Mouse (Mus musculus) right cerebral cortex, adult 2 months (tissue): ENCODE data around the gene Osbpl8.
A peak's percentile ranks its signal among the peaks of the same experiment; 100 is the strongest.
"Not testable (repeated sequence)": the region's sequence is repeated elsewhere in the genome, so short reads cannot be mapped to it uniquely, and the experiment has no call there.

ENCODE experiments used
- DNase-seq, 2 experiments: peaks; one replicate each; pipeline ENCODE4 v3.0.0; 2021 to 2022; ENCODE audit warnings: low spot score in 2 of 2

Gene Osbpl8

DNA sequence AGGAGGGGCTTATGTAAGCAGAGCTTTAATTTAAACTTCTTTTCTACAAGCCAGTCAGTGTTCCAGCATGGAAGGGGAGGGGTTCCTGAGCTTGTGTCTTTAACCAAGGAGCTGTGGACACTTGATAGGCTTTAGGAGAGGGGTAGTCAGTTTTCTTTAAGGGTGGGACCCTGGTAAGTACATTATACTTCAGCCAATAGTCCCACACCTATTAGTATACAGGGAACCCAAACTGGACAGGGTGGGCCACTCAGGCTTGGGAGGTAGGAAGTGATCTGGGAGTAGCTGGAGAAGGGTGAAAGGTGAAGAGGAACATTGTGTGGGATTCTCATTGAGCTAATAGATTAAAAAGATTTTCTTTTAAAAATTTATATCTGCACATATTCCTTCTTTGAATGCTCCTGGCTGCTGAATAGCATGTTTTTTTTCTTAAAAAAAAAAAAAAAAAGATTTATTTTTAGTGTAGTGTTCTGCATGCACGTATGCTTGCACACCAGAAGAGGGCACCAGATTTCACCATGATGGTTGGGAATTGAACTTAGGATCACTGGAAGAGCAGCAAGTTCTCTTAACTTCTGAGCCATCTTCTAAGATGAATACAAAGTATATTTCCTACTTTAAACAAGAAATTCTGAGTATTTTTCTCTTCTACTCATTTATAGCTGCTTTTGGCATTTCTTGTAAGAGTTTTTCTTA lies 21.2 kb downstream of the Osbpl8 start:
- DNase-seq = no peak

DNA sequence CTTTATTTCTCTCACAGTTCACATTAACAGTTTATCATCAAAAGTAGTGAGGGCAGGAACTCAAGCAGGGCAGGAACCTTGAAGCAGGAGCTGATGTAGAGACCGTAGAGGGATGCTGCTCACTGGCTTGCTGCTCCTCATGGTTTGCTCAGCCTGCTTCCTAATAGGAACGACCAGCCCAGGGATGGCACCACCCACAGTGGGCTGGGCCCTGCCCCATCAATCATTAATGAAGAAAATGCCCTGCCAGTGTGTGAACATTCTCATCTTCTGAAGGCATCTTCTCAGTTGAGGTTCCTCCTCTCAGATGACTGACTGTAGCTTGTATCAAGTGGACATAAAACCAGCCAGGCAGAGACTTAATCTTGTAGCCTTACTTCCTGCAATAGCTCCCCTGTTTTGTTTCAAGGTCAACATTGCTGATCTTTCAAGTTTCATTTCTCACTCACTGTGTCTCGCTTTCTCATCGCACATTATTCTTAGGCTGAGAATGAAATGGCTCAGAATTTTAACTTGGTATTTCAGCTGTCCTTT lies 24.5 kb downstream of the Osbpl8 start:
- no peak for DNase-seq

DNA sequence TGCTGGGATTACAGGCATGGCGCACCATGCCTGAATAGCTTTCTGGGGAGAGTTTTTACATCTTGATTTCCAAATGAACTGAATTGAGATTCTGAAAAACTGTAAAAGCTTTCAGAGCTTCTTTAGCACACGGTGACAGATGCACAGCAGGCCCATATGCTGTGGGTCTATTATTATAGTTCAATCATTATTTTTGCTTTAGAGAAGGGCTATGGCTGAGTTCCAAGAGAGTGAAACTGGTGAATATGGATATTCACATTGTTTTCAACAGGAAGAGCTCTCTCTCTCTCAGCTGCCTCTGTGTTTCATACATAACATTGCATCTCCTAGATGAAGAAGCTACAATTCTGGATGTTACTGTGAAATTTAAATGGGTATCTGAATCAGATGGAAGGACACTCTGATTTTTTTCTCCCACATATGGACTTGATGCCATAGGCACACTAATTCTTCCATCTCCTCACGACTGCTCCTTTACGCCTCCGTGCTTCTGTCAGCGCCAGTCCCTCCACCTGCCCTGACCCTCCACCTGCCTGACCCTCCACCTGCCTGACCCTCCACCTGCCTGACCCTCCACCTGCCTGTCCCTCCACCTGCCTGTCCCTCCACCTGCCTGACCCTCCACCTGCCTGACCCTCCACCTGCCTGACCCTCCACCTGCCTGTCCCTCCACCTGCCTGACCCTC lies 25.7 kb downstream of the Osbpl8 start:
- peak; percentile 34 to 38 for DNase-seq

DNA sequence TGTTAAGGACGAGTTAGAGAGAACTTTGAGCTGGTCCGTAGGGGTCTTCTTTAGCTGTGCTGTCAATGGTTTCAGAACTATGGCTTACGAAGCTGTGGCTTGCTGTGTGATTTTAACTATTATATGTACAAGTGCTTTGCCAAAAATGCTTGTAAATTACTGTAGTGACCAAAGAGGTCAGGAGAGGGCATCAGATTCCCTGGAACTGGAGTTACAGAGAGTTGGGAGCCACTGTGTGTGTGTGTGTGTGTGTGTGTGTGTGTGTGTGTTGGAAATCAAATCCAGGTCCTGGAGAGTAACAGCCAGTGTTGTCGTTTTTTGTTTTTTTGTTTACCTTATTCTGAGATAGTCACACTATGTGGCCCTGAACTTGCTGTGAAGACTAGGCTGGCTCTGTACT lies 29.0 kb downstream of the Osbpl8 start:
- DNase-seq = no peak

DNA sequence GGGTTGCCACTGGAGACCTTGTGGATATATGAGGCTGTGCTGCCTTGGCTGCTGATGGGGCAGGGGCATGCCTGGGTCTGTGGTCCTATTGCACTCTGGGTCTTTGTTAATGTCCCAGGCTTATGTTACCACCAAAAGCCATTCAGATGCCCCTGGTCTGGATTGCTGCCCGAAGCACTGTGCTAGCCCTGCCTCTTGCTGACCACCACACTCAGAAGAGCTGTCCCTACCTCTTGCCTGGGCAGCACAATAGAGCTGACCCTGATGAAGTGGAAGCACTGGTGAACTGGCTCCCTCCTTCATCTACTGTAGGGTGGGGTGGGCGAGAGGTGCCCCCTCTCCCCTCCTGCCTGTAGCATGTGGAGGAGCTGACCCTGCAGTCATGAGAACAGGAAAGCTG lies 31.6 kb downstream of the Osbpl8 start:
- no peak for DNase-seq

DNA sequence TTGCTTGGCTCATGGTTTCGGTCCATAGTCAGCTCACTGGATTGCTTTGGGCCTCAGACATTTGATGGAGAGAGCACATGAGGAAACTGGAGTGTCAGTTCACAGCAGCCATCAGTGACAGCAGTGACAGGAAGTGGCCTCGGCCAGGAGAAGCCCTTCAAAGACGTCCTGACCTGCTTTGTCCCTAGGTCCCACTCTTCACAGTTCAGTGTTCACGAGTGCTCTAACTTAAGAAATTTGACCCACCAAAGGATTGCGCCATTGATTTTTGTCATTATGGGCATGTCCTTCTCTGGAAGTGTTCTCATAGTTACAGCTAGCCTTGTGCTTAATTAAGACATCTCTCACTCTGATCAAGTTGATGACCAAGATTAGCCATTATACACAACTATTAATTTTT lies 34.2 kb downstream of the Osbpl8 start:
- not testable (repeated sequence) for DNase-seq

DNA sequence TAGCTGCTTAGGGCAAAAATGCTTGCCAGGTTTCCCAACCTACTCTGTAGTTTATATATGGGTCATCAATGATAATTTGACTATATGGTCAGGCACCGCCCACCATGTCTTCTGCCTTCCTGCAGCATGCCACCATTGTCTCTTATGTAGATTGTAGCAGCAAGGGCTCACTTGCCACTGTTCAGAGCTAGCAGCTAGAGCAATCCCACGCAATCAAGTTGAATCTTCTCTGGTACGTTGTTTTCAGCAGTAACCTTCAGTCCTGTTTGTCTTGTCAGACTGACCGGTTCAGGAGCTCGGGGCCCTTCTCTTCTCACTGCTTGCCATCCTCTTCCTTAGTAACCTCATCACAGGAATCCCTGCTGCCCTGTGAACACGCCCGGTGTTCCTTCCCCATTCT lies 36.6 kb downstream of the Osbpl8 start:
- no peak for DNase-seq

DNA sequence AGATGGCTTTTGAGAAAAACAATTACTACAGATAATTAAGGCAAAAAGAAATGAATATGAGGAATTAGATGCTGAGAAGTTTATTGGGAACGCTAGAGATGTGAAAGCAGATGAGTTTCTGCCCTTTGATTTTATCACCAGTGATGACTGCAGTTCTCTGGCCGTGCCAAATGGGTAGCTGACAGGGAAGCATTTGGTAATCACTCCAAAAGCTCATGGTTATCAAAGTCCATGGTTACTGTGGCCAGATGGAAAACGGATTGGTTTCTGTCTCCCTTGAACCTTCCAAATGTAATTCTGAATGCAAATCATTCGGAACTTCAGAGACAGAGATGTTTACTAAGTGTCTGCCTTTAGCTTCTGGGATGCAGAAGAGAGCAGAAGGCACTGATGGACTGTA lies 37.1 kb downstream of the Osbpl8 start:
- DNase-seq = no peak

DNA sequence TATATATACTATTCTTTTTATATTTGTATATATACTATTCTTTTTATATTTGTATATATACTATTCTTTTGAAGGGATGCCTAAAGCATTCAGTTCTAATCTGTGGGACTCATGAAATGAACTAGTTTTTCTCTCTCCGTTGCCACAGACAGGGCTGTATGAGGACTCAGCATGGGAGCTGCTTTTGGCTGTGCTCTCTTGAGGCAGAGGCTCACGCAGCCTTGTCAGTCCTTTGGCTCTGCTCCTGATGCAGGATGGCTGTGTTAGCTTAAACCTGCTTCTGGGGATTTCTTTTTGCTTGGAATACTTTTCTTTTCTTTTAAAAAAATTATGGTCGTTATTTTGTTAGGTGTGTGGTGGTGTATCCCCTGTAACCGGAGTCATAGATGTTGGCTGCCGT lies 39.5 kb downstream of the Osbpl8 start:
- DNase-seq = no peak

DNA sequence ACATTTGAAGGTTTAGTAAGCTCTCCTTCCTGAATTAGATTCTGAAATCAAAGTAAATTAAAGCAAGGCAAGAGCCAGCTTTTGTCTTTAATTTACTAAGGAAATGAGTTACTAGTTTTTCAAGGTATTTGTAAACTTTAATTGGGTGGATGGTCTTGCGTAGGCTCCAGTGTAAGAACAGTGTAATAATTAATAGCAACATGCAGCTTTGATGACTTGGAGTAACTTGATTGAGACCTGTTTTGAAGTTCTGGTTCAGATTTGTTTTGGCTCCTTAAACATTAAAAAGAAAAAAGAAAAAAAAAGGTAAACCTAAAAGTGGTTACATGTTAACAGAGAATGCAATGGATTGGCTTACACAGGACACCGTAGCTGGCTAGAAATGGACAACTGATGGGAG lies 40.9 kb downstream of the Osbpl8 start:
- DNase-seq = no peak

DNA sequence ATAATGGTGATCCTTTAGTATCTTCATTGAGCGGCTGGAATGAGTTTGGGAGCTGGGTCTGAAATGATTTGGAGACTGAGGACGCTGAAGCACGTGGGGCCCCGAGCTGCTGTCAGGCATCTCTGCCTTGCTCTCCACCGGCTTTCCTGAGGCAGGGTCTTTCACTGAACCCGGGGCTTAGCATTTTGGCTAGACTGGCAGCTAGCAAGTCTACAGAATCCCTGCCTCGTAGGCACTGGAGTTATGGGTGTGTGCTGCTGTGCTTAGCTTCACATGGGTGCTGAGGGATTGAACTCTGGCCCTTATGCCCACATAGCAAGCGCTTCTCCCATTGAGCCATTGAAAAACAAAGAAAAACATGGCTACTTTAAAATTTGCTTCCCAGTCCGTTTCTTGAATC lies 42.8 kb downstream of the Osbpl8 start:
- no peak for DNase-seq

DNA sequence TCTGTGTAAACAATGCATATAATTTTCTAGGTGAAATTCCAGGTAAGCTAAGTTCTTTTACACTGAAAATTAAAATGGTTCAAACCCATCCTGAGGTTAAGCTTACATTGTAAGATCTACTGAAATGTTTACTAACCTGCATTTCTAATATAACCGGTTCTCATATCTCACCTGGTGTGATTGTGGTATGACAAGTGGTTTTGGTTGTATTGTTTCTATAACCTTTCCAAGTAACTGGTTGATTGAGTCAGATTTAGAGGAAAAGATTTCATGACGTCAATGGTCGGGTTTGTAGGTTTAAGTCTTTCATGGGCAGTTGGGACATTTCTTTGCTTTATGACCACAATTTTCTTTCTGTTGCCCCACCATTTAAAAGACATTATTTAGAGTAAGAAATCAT lies 49.5 kb downstream of the Osbpl8 start:
- DNase-seq = no peak

DNA sequence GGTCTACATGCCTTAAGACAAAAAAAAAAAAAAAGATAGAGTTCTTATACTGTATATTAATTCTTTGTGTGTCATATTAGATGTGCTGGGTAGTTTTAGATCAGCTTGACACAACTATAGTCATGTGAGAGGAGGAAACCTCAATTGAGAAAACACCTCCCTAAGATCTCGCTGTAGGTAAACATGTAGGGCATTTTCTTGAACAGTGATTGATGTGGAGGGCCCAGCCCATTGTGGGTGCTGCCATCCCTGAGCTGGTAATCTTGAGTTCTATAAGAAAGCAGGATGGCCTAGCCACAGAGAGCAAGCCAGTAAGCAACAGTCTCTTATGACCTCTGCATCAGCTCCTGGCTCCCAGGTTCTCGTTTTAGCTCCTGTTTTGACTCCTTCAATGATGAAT lies 50.1 kb downstream of the Osbpl8 start:
- DNase-seq = no peak

DNA sequence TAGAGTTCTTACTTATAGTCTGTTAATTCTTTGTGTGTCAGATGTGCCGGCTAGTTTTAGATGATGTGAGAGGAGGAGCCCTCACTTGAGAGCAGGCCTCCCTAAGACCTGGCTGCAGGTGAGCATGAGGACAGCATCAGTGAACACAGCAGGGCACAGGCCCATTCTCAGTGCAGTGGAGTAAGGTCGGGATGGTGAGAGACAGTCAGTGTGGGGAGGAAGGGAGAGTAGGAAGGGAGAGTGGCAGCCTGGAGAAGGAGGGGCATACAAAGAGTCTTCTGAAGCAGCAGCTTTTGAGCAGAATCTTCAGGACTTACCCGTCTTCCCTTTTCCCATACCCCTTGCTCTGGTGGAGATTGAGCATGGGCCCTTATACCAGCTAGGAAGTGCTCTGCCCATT lies 51.0 kb downstream of the Osbpl8 start:
- no peak for DNase-seq

DNA sequence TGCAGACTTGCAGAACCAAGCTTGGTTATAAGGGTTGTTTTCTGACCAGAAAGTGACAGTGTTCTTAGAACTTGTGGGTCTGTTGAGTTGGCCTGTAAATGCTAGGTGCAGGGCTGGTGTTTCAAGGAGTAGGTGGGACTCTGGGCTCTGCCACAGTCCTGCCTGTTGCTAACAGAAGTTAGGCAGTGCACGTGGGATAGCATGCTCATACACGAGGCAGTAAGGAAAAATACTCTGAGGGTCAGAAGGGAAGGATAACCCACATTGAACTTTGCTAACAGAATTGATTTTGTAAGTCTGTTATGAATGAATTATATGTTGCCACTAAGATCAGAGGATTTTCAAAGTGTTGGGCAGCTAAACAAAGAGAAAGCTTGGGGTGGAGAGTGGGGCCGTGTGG lies 51.6 kb downstream of the Osbpl8 start:
- no peak for DNase-seq

DNA sequence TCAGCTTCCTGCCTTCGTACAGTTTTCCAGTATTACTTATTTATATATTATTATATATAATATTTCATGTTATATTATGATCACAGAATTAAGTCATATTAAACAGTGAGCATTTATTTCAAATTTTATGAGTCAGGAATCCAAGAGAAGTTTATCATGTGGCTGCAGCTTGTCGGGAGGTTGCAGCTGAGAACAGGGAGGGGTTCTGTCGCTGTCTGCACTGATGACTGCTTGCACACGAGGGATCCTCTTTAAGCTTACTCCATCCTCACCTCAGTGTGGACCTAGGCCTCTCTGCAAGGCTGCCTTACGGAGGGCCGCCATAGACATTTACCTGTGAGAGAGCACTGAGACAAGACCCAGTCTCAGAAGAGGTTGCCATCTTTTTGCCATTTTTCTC lies 58.0 kb downstream of the Osbpl8 start:
- DNase-seq = no peak

DNA sequence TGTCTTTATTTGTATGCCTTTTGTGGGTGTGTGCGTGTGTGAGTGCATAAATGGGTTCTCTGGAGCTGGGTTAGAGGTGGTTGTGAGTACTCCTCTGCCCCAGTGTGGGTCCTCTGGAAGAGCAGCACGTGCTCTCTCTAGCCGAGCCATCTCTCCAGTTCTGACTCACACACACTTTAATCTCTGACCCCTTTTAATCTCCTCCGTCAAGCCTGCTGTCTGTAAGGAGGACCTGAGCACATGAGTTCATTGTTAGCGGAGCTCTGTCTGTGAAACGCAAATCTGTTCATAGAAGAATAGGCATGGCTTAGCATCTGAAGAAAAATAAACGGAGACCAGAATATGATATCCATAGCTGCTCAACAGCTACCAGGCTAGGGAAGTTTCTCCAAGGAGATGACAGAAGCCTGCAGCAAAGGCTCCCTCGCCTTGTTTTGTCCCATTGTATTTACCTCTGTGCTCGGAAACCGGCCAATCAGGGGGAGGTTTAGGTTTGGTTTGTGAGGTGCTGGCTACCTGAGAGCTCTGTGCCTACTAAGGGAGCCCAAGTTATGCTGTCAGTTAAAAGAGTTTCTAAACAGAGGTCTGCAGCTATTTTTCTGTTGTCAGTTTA lies 58.8 kb downstream of the Osbpl8 start:
- DNase-seq = no peak

DNA sequence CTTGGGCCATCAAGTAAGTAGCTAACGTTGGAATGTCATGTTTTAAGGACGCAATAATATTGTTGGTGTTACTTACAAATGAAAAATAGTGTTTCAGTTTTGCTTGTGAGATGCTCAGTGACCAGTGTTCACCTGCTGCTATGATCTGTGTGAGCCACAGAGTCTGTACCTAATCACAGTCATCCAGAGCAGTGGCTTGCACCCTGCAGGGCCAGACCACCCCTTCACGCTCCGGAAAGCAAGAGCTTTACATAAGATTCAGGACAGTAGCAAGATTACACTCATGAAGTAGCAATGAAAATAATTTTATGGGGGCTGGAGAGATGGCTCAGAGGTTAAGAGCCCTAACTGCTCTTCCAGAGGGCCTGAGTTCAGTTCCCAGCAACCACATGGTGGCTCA lies 60.1 kb downstream of the Osbpl8 start:
- no peak for DNase-seq

DNA sequence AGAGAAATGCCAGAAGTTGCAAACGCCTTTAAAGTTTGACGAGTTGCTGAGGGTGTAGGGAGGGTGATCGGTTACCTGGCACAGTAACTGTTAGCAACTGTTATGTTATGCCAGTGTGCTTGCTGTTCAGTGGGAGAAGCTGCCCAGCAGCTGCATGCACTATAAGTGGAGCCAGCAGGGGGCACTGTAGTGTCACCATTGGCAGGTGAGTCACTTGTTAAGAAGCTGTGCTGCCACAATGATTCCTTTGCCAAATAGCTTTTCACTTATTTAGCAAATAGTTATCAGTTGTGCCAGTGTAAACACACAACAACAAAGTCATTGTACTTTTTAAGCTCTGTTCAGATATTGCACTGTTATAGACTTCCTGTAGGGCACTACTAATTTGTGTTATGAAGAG lies 62.0 kb downstream of the Osbpl8 start:
- DNase-seq = peak; percentile 96 to 97

DNA sequence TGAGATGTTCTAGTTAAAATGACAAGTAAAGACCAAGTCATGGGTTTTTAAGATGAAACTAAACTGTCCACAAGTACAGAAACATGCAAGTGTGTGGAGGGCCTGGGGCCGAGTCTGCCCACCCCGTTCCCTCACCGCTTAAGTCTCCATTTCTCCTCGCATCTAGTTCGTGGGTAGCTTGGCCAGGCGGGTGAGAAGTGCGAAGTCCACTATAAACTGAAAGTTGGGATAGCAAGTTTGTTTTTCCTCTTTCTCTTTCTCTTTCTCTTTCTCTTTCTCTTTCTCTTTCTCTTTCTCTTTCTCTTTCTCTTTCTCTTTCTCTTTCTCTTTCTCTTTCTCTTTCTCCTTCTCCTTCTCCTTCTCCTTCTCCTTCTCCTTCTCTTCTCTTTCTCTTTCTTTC lies 67.7 kb downstream of the Osbpl8 start:
- DNase-seq = not testable (repeated sequence)

DNA sequence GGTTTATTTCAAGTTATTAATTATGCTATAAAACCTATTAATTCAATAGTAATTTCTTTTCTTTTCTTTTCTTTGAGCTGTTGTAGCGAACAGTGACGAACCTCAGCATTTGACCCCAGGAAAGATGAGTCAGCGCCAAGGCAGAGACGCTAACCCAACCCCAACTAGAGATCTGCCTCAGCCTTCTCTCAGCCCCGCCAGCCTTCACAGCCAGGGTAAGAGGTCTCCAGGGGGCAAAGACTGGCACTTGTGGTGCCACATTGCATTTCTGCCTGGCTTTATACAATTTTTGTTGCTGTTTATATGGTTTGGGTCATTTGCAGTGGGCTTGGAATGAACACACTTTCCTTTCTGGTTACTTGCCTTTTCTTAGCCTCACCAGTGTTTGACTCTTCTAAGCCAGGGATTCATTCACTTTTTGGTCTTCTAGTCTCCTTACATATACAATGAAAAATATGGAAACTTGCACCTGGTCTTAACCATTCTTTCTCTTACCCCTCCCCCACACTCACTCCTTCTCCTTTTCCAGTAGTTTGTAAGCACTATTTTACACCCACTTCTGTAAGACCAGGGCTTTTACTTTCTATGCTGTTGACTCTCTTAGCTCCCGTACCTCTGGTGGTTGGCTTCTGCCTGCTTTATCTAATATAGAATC lies 69.1 kb downstream of the Osbpl8 start:
- DNase-seq = no peak

DNA sequence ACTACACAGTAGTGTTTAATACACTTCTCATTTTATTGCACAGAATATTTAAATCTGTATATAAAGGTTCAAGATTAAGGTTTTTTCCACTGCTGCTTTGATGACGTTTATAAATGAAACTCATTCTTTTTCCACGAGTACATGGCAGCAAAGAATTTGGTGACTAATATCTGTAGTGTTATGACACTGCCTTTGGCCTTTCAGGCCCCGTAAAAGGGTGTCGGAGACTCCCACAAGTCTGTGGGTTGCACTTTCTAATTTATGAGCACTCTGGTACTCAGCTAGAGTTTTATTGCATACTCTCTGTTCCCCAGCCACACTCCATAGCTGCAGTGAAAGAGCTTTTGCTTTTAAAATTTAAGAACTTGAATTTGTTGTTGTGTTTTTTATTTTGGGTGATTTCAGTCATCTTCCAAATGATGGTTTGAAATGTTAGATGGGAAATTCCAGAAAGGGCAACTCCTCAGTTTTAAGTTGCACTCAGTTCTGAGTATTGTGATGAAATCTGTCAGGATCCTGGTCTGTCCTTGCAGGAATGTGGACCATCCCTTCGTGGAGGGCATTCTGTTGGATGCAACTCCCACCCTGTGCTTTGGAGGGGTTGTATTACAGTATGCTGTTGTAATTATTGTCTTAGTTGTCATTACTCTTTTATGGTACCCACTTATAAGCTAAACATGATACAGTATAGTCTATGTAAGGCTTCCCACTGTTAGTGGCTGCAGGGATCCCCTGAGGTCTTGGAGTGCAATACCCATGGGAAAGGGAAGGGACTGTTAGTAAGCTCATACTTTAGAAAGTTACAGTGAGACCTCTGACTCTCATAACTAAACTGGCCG lies 70.1 kb downstream of the Osbpl8 start:
- no peak for DNase-seq
